Mouse (Mus musculus) megakaryocyte, embryonic 14.5 days (primary cell): Measurements from ENCODE around the gene Hcrt. TPM values are rescaled to one million over a fixed set of nuclear protein-coding genes. Genes with fewer than 3 reads are reported as not detected.

ENCODE experiments used
- H3K27me3 ChIP-seq: replicated peaks from 2 replicates; pipeline ENCODE3; 2012; ENCODE audit warnings: inconsistent platforms
- H3K36me3 ChIP-seq: replicated peaks from 2 replicates; pipeline ENCODE3; 2012; ENCODE audit warnings: low read length, inconsistent platforms, mixed read lengths
- H3K4me1 ChIP-seq: 2 replicates; pipeline ENCODE4 v1.6.1; 2012; ENCODE audit warnings: inconsistent platforms
- H3K4me3 ChIP-seq: replicated peaks from 2 replicates; pipeline ENCODE3; 2012; ENCODE audit warnings: moderate library complexity, mild to moderate bottlenecking, inconsistent platforms
- H3K9me3 ChIP-seq: 2 replicates; pipeline ENCODE4 v1.6.1; 2012; ENCODE audit warnings: inconsistent platforms
- FLI1 ChIP-seq: IDR thresholded peaks from 2 replicates; pipeline ENCODE4 v1.6.1; 2012; ENCODE audit warnings: low read length, inconsistent platforms, mixed read lengths
- GATA1 ChIP-seq: IDR thresholded peaks from 3 replicates; pipeline ENCODE4 v1.6.1; 2012; ENCODE audit warnings: mixed read lengths, low read length, inconsistent platforms, borderline replicate concordance
- polyA plus RNA-seq: library from polyadenylated mRNA; stranded (reverse); fragments of >175 nt; gene quantifications from 2 replicates; pipeline ENCODE4 v1.2.3, GENCODE M21; 2012; ENCODE audit warnings: low replicate concordance; ENCODE audit not compliant: insufficient read depth

Hcrt gene
- polyA plus RNA-seq, 1 experiment, result not detected

DNA sequence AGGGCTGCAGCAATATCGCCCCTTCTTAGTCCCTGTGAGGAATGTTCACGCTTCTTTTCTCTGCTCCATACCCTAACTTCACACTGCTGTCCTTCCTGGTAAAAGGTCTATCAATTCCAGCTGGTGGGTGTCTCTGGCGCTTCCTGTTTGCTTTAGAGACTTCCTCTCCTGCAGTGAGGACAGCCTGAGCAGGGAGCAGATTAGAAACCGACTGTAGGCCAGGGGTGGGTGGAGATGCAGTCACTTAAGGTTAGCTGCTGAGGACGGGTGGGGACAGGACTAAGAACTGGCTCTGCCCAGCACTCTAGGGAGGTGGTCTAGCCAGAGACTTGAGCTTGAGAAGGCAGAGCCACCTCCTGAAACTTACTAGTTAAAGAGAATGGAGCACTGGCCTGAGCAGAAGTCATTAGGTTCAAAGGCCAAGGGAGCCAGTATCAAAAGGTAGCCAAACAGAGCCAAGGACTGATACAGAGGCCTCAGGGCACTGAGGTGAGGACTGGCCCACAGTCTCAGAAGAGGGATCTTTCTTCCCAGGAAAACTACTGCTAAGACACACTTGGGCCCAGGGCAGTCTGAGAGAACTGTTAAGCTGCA, 37.7 kb downstream of the Hcrt start:
- H3K4me3 ChIP-seq, result peak overlapping the region; percentile 71
- no peaks in the 10 kb centered on the region for H3K9me3 ChIP-seq
- H3K27me3 ChIP-seq, result no peaks in the 10 kb centered on the region
- peaks cover 57% of the 10 kb centered on the region for H3K36me3 ChIP-seq
- H3K4me1 ChIP-seq, result peaks cover 97% of the 10 kb centered on the region
- TF ChIP-seq GATA1, result no peak

DNA sequence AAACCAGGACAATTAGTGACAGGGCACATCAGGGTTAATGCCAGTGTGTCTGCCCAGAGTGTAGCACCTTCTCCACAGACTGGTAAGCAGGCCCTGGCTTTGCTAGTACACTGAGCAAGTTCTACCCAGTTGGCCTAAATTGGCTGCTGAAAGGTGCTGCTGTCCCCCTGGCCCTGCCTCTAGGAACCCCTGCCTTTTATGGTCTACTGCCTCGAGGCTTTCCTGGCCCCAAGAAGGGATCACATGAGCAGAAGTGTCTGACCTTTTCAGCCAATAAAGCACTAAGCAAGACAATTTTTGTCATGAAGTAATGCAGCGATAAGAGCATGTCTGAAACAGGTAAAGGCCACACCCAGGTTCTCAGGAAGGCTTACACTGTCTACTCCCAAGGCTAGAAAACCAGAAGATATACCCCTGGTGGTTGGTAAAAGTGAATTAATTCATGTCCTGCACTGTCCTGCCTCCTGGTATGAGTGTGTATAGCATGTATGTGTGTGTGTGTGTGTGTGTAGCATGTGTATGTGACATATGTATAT, 40.2 kb downstream of the Hcrt start:
- TF ChIP-seq FLI1, result no peak
- TF ChIP-seq GATA1, result no peak
- Histone ChIP-seq H3K4me1 (peaks cover 94% of the 10 kb centered on the region), H3K27me3 (no peaks in the 10 kb centered on the region), H3K36me3 (peaks cover 60% of the 10 kb centered on the region), H3K4me3 (peak overlapping the region; percentile 79), H3K9me3 (no peaks in the 10 kb centered on the region)

DNA sequence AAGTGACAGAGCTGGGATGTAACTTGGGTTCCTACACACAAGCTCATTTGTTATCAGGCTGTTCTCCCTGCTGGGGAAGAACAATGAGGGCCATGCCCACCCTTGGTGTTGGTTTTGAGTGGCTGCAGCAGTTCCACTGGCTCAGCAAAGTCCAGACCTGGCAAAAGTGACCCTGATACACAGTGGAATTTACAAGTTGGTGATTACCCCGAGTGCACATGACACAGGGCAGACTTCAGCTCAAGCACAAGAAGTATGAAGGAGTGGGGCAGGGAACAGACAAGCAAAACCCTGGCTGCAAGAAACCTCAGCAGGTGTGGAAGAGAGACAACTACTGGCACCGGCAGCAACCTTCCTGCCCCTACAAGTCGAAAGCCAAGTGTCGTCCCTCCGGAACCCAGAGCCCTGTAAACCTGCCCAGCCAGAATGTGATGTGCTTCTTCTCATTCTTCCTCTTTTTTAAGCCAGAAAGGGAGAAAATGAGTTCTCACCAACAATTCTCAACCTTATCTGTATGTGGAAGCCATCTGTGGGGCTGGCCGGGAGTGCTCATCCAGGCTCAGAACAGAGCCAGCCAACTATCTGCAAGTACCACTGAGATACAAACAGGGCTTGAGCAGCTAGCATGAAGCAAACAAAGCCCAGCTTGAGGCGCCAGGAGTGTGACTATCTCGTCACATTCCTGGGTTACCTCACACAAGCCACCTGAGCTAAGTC, 40.8 kb downstream of the Hcrt start:
- peaks cover 60% of the 10 kb centered on the region for H3K36me3 ChIP-seq
- no peaks in the 10 kb centered on the region for H3K9me3 ChIP-seq
- no peaks in the 10 kb centered on the region for H3K27me3 ChIP-seq
- peaks cover 92% of the 10 kb centered on the region for H3K4me1 ChIP-seq
- no peak for TF ChIP-seq FLI1
- no peak for TF ChIP-seq GATA1
- H3K4me3 ChIP-seq, result peak overlapping the region; percentile 76

DNA sequence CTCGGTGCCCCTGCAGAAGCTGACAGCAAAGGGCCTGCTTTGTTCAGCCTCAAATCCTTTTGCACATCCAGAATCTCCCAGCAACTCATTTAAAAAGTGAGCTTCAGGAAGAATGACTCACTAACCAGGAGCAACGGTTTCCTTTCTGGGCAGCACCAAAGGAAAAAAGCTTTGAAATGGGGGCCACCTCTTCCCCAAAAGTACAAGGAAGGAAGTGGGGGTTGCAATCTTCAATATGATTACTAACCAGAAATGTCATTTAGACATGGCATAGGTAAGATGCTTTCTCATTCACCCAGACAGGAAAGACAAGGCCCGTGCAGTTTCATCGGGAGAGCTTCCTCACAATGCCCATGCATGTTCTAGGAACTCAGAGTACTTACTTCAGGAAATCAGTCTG, 41.5 kb downstream of the Hcrt start:
- Histone ChIP-seq H3K4me3 (peak overlapping the region; percentile 76), H3K27me3 (no peaks in the 10 kb centered on the region), H3K9me3 (no peaks in the 10 kb centered on the region), H3K36me3 (peaks cover 67% of the 10 kb centered on the region), H3K4me1 (peaks cover 93% of the 10 kb centered on the region)
- TF ChIP-seq GATA1, result no peak
- TF ChIP-seq FLI1, result no peak

DNA sequence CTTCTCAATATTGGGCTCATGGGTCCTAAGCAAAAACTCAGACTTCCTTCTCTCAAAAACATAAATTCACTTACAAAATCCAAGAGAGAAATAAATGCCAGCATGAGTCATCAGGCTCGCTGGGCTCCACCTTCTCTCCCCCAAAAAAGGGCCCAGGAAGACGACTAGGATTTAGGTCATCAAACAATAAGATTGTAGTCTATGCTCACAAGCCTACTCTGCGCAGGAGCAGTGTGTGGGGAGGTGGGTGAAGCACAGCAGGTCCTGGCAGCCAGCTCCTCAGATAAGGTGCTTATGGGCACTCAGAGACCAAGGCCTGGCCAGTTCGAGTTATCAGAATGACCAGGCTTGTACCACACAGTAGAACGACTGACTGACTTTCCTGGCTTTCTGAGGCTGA, 42.4 kb downstream of the Hcrt start:
- Histone ChIP-seq H3K9me3 (no peaks in the 10 kb centered on the region), H3K4me3 (peak overlapping the region; percentile 76), H3K4me1 (peaks cover 89% of the 10 kb centered on the region), H3K36me3 (peaks cover 72% of the 10 kb centered on the region), H3K27me3 (no peaks in the 10 kb centered on the region)
- no peak for TF ChIP-seq GATA1
- no peak for TF ChIP-seq FLI1

DNA sequence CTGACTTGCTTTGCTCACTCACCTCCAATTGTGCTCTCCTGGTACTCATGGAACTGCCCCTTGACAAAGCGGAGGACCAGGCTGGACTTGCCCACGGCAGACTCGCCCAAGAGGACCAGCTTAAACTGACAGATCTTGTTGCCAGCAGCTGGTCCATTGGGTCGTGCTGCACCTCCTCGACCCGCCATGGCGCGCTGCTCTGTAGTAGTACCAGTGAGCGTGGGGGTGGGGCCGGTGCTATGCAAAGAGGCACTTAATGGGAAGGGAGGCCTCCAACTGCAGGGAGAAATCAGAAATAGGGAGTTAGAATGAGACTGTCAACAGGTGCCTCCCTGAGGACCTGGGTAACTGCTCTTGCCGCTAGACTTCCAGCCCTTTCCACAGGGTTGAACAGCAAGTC, 42.8 kb downstream of the Hcrt start:
- TF ChIP-seq GATA1 (no peak), FLI1 (no peak)
- H3K9me3 ChIP-seq, result no peaks in the 10 kb centered on the region
- H3K4me1 ChIP-seq, result peaks cover 88% of the 10 kb centered on the region
- peak overlapping the region; percentile 56 for H3K4me3 ChIP-seq
- no peaks in the 10 kb centered on the region for H3K27me3 ChIP-seq
- H3K36me3 ChIP-seq, result peaks cover 72% of the 10 kb centered on the region

DNA sequence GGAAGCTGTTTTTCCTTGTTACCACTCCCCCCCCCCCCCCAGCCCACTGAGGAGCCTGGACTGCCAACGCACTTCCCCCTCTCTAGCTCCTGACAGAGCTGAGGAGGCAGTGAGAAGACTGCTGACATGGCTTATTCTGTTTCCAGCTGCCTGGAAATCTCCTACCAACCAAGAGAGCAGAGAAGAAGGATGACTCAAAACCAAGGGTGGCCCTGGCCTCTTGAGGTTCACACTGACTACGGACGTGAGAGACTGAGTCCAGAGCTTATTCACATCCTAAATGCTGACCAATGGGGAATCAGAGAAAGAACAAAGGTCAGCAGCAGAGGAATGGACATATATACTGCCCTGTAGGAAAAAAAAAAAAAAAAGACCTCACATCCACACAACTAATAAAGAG, 43.4 kb downstream of the Hcrt start:
- Histone ChIP-seq H3K9me3 (no peaks in the 10 kb centered on the region), H3K27me3 (no peaks in the 10 kb centered on the region), H3K36me3 (peaks cover 70% of the 10 kb centered on the region), H3K4me1 (peaks cover 88% of the 10 kb centered on the region), H3K4me3 (no peak overlapping the region)
- TF ChIP-seq GATA1 (no peak), FLI1 (no peak)

DNA sequence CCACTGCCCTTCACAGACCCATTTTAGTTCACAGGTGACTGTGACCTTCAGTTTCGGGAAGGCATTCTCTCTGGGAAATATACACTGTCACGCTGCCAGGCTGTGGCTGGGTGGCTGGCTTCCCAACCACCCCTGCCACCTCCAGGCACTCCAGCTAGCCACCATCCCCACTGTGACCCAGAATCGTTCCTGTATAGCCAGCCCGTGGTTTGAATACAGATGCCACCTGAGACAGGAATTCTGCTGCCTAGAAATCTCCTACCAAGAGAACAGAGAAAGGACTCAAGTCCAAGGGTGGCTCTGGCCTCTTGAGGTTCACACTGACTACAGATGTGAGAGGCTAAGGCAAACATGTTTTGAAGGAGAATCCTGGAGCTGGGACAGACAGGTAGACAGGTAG, 43.9 kb downstream of the Hcrt start:
- Histone ChIP-seq H3K4me1 (peaks cover 88% of the 10 kb centered on the region), H3K36me3 (peaks cover 67% of the 10 kb centered on the region), H3K4me3 (no peak overlapping the region), H3K9me3 (no peaks in the 10 kb centered on the region), H3K27me3 (no peaks in the 10 kb centered on the region)
- no peak for TF ChIP-seq GATA1
- no peak for TF ChIP-seq FLI1

DNA sequence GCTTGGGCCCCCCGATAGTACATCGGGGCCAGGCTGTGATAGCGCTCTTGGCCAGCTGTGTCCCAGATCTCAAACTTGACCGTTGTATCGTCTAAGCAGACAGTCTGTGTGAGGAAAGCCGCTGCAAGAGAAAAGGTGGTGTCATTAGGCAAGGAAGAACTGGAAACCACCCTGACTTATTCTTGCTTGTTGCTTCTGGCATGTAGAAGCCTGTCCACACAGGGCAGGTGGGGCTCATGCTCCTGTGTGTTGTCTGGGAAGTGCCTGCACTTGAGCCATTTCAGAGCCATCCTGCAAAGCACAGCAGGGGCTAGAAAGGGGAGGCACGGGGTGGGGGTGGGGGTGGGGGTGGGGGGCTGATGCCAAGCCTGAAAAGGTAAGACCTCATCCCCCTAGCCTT, 44.3 kb downstream of the Hcrt start:
- H3K9me3 ChIP-seq, result no peaks in the 10 kb centered on the region
- no peaks in the 10 kb centered on the region for H3K27me3 ChIP-seq
- H3K4me3 ChIP-seq, result no peak overlapping the region
- TF ChIP-seq FLI1 (no peak), GATA1 (no peak)
- peaks cover 65% of the 10 kb centered on the region for H3K36me3 ChIP-seq
- H3K4me1 ChIP-seq, result peaks cover 88% of the 10 kb centered on the region

DNA sequence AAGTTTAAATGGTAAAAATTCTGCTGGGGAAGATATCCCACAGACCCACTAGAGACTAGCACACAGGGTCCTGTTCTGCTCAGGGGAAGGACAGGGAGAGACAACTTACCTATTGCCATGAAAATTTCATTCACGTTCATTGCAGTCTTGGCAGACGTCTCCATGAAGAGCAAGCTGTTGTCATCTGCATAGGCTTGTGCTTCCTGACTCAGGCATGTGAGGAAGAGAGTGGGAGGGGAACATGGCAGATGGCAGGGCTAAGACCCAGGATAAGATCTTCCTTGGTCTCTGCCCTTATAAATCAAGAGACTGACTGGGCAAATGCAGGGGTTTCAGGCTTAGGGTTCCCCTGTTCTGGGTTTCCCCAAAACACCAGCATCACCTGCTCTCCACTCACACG, 46.1 kb downstream of the Hcrt start:
- H3K9me3 ChIP-seq, result no peaks in the 10 kb centered on the region
- H3K4me1 ChIP-seq, result peaks cover 88% of the 10 kb centered on the region
- TF ChIP-seq FLI1 (no peak), GATA1 (no peak)
- peaks cover 60% of the 10 kb centered on the region for H3K36me3 ChIP-seq
- no peaks in the 10 kb centered on the region for H3K27me3 ChIP-seq
- H3K4me3 ChIP-seq, result no peak overlapping the region
